Mouse (Mus musculus): ENCODE data around the gene Otulinl. TPM values are rescaled to one million over a fixed set of nuclear protein-coding genes. Genes with fewer than 3 reads are reported as not detected.
A peak's percentile ranks its signal among the peaks of the same experiment; 100 is the strongest.

Otulinl gene
- total RNA-seq, 2 experiments from 2014 or later = 1.3 to 2.4 TPM

DNA sequence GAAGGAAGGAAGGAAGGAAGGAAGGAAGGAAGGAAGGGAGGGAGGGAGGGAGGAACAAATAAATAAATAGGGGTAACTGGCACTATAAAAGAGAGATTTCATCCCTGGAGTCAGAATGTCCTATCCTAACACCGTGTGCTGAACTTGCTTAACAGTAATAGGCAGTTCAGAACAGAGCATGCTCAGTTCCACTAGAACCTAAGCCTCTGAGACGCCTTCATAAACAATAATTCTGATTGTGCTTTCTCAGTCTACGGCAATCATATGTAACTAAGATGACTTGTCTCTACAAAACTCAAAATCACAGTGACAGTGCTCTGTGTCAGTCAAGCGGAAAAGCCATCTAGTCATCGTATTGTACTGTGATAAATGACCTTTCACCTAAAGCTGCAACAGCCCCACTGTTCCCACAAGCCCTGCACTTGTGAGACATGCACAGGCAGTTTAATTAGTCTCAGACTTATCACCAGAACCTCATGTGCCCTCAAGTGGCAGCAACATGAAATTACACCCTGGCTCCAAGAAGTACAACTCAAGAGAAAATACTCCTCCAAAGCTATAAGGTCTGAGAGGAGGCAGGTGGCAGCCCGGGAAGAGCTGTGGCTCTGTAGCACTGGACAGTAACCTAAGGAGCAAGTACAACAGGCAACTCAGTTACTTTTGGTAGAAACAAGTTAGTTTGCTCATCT is 68.7 kb downstream of the Otulinl start:
- peak; percentile 68 for DNase-seq

- no peak for DNase-seq
Measured at GRCm38 (mm10) chr15:27609554-27609953, 71.8 kb downstream of the Otulinl start.

DNA sequence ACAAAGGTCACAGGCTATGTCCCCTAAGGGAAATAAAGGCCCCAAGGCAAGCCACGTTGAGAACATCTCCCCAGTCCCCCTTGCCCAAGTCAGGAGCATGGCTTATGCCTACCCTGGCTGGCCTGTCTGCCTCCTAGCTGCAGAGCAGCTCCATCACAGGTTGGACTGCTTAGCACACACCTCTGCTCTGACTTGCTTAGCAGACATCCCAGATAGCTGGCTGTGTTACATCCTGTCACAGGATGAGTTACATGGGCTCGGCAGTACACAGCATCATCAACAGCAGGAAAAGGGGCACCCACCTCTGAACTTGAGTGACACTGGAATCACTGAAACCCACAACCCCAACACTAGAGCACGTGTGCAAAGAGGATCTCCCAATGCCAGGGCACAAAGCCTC is 76.1 kb downstream of the Otulinl start:
- DNase-seq = no peak

Other genes starting within 250 kb of the Otulinl start
- 10 to 100 TPM; 70.2 to 74.8 TPM for gene Ank, start 214.9 kb downstream of the Otulinl start, total RNA-seq (2021)
- 10 to 100 TPM; 41.6 to 43.1 TPM for gene Otulin, start 50.9 kb downstream of the Otulinl start, total RNA-seq (2021)